Mouse (Mus musculus): ENCODE measurements at regions not wholly inside any gene's neighbourhood (a gene's known extent, or its start where the extent isn't known, plus 50 kb on each side); places are given as distances from the start of the nearest gene placed in this dataset.
A peak's percentile ranks its signal among the peaks of the same experiment; 100 is the strongest.

- DNase-seq (ENCODE audit: extremely low read depth, insufficient read length, low spot score), result peak; percentile 8
Observed at GRCm38 (mm10) chr1:152313480-152313879, 73.0 kb downstream of the Tsen15 start.

- no peak for DNase-seq (ENCODE audit: extremely low read depth, insufficient read length, low spot score)
Observed at GRCm38 (mm10) chr1:152305461-152305860, 81.0 kb downstream of the Tsen15 start.

- no peak for DNase-seq (ENCODE audit: extremely low read depth, insufficient read length, low spot score)
Observed at GRCm38 (mm10) chr1:152304487-152305130, 81.9 kb downstream of the Tsen15 start.

- no peak for DNase-seq (ENCODE audit: extremely low read depth, insufficient read length, low spot score)
Observed at GRCm38 (mm10) chr1:152301355-152301754, 85.1 kb downstream of the Tsen15 start.

- DNase-seq (ENCODE audit: extremely low read depth, insufficient read length, low spot score), result no peak
Observed at GRCm38 (mm10) chr1:152292196-152292736, 94.2 kb downstream of the Tsen15 start.

- no peak for DNase-seq (ENCODE audit: extremely low read depth, insufficient read length, low spot score)
Observed at GRCm38 (mm10) chr1:152290768-152291167, 95.7 kb downstream of the Tsen15 start.

- no peak for DNase-seq (ENCODE audit: extremely low read depth, insufficient read length, low spot score)
Observed at GRCm38 (mm10) chr1:152287566-152288490, 98.7 kb downstream of the Tsen15 start.

GRCm38 (mm10) chr1:152286677-152287076 is 99.8 kb downstream of the Tsen15 start:
- DNase-seq (ENCODE audit: extremely low read depth, insufficient read length, low spot score), result no peak

GRCm38 (mm10) chr1:152282106-152282505 is 104.4 kb downstream of the Tsen15 start:
- DNase-seq (ENCODE audit: extremely low read depth, insufficient read length, low spot score), result no peak

GRCm38 (mm10) chr1:152281201-152281600 is 105.3 kb downstream of the Tsen15 start:
- no peak for DNase-seq (ENCODE audit: extremely low read depth, insufficient read length, low spot score)

GRCm38 (mm10) chr1:152280014-152280413 is 106.5 kb downstream of the Tsen15 start:
- DNase-seq (ENCODE audit: extremely low read depth, insufficient read length, low spot score), result no peak

- DNase-seq (ENCODE audit: extremely low read depth, insufficient read length, low spot score), result no peak
Observed at GRCm38 (mm10) chr1:152275011-152275410, 111.5 kb downstream of the Tsen15 start.

GRCm38 (mm10) chr1:152273430-152273829 is 113.1 kb downstream of the Tsen15 start:
- no peak for DNase-seq (ENCODE audit: extremely low read depth, insufficient read length, low spot score)

GRCm38 (mm10) chr1:152269936-152270702 is 116.4 kb downstream of the Tsen15 start:
- no peak for DNase-seq (ENCODE audit: extremely low read depth, insufficient read length, low spot score)

GRCm38 (mm10) chr1:152266390-152266789 is 120.1 kb downstream of the Tsen15 start:
- DNase-seq (ENCODE audit: extremely low read depth, insufficient read length, low spot score), result no peak

GRCm38 (mm10) chr1:152264981-152265380 is 121.5 kb downstream of the Tsen15 start:
- no peak for DNase-seq (ENCODE audit: extremely low read depth, insufficient read length, low spot score)

GRCm38 (mm10) chr1:152261472-152261871 is 125.0 kb downstream of the Tsen15 start:
- DNase-seq (ENCODE audit: extremely low read depth, insufficient read length, low spot score), result no peak

GRCm38 (mm10) chr1:152260950-152261349 is 125.5 kb downstream of the Tsen15 start:
- DNase-seq (ENCODE audit: extremely low read depth, insufficient read length, low spot score), result no peak

GRCm38 (mm10) chr1:152258258-152258657 is 128.2 kb downstream of the Tsen15 start:
- DNase-seq (ENCODE audit: extremely low read depth, insufficient read length, low spot score), result no peak

- no peak for DNase-seq (ENCODE audit: extremely low read depth, insufficient read length, low spot score)
Observed at GRCm38 (mm10) chr1:152253906-152254305, 132.6 kb downstream of the Tsen15 start.

- DNase-seq (ENCODE audit: extremely low read depth, insufficient read length, low spot score), result no peak
Observed at GRCm38 (mm10) chr1:152253486-152253885, 133.0 kb downstream of the Tsen15 start.
